Mouse (Mus musculus): ENCODE measurements around the gene Ttc7. TPM values are rescaled to one million over a fixed set of nuclear protein-coding genes. Genes with fewer than 3 reads are reported as not detected.

Gene Ttc7
- polyA plus RNA-seq, 1 experiment from 2014 or later = 5.1 TPM

DNA sequence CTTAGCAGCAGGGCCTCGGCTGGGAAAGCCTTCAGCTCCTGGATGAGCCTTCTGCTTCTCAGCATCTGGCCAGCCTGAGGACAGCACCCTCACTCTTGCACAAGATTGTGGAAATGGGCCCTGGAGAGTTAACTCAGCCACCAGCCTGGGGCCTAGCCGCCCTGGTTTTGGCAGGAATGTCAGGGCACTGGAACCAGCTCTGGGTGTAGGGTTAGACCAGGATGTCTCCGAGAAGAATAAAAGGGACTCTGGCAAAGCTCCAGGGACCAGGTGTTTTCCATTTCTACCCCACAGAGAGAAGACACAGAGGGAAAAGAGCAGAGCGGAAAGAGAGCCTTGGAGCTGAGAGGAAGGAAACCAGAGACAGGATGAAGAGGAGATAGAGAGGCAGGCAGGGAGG lies 84.5 kb downstream of the Ttc7 start:
- 48% methylated on average over 4 of the region's 4 CpGs for WGBS
- H3K4me2 ChIP-seq (replicated peaks) = no peak overlapping the region
- no peaks in the 10 kb centered on the region for H3K36me3 ChIP-seq
- ATAC-seq (ENCODE audit: low FRiP score, low read depth) = no peak
- H3K4me1 ChIP-seq = peaks cover 31% of the 10 kb centered on the region
- no peak overlapping the region for H3K9ac ChIP-seq
- H3K27me3 ChIP-seq (replicated peaks) = no peaks in the 10 kb centered on the region
- no peak overlapping the region for H3K27ac ChIP-seq
- no peak overlapping the region for H3K4me3 ChIP-seq
- H3K9me3 ChIP-seq = no peaks in the 10 kb centered on the region

DNA sequence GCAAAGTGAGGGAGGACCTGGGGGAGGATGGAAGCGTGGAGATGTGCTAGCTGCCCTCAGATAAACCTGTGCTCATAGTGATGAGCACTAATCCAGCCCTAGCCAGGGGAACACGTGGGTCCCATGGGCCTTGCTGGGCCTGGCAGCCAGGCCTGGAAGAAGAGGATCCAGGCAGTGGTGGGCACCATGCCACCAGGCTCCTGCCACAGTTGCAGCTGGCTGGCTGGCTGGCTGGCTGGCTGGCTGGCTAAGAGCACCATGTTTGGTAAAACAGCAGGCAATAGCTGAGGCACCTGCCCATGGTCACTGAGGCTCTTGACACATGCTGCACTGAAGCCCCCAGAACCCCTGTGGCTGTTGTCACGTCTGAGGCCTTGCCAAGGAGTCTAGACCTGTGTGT lies 85.0 kb downstream of the Ttc7 start:
- Histone ChIP-seq H3K27ac (no peak overlapping the region), H3K4me1 (peaks cover 33% of the 10 kb centered on the region), H3K9me3 (no peaks in the 10 kb centered on the region), H3K36me3 (no peaks in the 10 kb centered on the region), H3K9ac (no peak overlapping the region), H3K4me3 (no peak overlapping the region), H3K27me3 (replicated peaks) (no peaks in the 10 kb centered on the region), H3K4me2 (replicated peaks) (no peak overlapping the region)
- WGBS = 67% methylated on average over 3 of the region's 3 CpGs
- no peak for ATAC-seq (ENCODE audit: low FRiP score, low read depth)

DNA sequence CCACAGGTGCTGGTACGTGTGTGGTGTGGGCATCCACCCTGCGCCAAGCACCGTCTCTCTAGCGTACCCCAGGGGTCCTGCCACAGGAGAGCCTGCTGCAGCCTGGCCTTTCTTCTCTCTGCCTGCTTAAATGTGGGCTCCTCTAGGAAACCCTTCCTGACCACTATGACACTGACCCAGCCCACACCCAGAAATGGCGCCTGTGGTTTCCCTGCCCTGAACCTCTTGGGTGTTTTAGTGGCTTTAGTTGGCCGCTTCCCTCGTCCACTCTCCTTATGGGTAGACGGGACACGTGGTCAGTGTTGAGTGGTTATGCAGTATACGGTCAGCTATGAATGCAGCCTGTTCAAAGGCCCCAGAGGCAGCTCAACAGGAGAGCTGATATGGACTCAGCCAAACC lies 85.8 kb downstream of the Ttc7 start:
- H3K27ac ChIP-seq = no peak overlapping the region
- H3K4me2 ChIP-seq (replicated peaks) = no peak overlapping the region
- no peaks in the 10 kb centered on the region for H3K27me3 ChIP-seq (replicated peaks)
- peaks cover 33% of the 10 kb centered on the region for H3K4me1 ChIP-seq
- H3K9ac ChIP-seq = no peak overlapping the region
- WGBS = 77% methylated on average over 10 of the region's 10 CpGs
- H3K9me3 ChIP-seq = no peaks in the 10 kb centered on the region
- no peaks in the 10 kb centered on the region for H3K36me3 ChIP-seq
- no peak overlapping the region for H3K4me3 ChIP-seq
- no peak for ATAC-seq (ENCODE audit: low FRiP score, low read depth)

DNA sequence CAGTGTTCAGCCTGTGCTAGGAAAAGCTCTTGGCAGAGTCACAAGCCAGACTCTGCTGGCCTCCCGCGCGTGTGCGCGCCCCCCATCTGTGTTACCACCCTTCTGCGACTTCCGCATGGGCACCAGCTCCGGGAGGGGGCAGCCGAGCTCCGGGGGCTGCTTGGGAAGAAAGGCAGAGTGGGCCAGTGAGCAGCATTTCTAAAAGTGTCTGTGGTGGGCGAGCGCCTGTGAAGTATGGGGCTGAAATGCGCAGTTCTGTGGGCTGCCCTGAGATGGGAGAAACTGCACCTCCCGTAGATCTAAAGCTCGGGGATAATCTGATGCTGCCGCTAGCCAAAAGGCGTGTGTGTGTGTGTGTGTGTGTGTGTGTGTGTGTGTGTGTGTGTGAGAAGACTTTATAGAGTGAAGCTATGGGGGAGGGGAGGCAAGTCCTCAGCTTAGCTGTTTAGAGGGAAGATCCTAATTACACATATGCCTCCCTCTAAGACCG lies 86.6 kb downstream of the Ttc7 start:
- Histone ChIP-seq H3K4me3 (no peak overlapping the region), H3K36me3 (no peaks in the 10 kb centered on the region), H3K4me2 (replicated peaks) (no peak overlapping the region), H3K27me3 (replicated peaks) (no peaks in the 10 kb centered on the region), H3K4me1 (peaks cover 33% of the 10 kb centered on the region), H3K9ac (no peak overlapping the region), H3K27ac (no peak overlapping the region), H3K9me3 (no peaks in the 10 kb centered on the region)
- ATAC-seq (ENCODE audit: low FRiP score, low read depth) = no peak
- WGBS = 71% methylated on average over 18 of the region's 18 CpGs

DNA sequence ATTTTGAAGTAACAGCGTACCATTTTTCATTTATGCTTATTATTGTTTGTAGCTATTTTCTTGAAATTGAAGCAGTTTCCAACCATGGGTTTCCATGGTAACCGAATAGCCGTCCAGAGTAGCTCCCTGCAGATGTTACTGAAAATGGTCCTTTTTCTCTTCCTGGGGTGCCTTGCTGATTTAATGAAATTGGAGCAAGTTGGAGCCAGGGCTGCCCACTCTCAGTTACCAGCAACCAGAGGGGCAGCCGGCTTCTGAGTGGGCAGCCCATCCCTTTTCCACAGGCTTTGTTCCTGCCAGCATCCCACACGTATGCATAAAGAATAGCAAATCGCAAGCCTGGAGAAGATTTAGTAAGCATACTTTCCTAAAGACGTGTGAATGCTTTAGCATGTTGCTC lies 89.5 kb downstream of the Ttc7 start:
- H3K4me1 ChIP-seq = peaks cover 35% of the 10 kb centered on the region
- H3K4me2 ChIP-seq (replicated peaks) = no peak overlapping the region
- H3K27me3 ChIP-seq (replicated peaks) = no peaks in the 10 kb centered on the region
- H3K9ac ChIP-seq = no peak overlapping the region
- H3K27ac ChIP-seq = no peak overlapping the region
- H3K4me3 ChIP-seq = no peak overlapping the region
- no peak for ATAC-seq (ENCODE audit: low FRiP score, low read depth)
- no peaks in the 10 kb centered on the region for H3K9me3 ChIP-seq
- WGBS = 73% methylated on average over 7 of the region's 7 CpGs
- H3K36me3 ChIP-seq = no peaks in the 10 kb centered on the region

DNA sequence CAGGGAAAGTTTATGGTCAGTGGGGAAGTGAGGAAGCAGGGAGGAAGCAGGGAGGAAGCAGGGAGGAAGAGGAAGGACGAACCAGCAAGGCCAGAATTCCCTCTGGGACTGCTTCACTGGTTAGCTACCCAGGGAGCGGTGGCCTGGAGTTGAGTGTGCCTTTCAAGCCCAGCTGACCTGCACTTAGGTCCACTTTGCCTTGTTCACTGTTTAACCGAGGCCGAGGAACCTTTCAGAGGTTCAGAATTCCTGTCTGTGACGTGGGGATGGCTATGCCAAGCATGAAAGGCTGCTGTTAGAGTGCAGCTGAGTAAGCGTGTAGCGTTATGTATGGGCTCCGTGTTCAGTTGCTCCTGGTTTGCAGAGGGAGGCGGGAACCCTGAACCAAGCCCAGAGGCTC lies 90.6 kb downstream of the Ttc7 start:
- Histone ChIP-seq H3K9ac (no peak overlapping the region), H3K27ac (no peak overlapping the region), H3K4me3 (no peak overlapping the region), H3K4me1 (peaks cover 37% of the 10 kb centered on the region), H3K36me3 (no peaks in the 10 kb centered on the region), H3K4me2 (replicated peaks) (no peak overlapping the region), H3K9me3 (no peaks in the 10 kb centered on the region), H3K27me3 (replicated peaks) (no peaks in the 10 kb centered on the region)
- no peak for ATAC-seq (ENCODE audit: low FRiP score, low read depth)
- 91% methylated on average over 9 of the region's 9 CpGs for WGBS

DNA sequence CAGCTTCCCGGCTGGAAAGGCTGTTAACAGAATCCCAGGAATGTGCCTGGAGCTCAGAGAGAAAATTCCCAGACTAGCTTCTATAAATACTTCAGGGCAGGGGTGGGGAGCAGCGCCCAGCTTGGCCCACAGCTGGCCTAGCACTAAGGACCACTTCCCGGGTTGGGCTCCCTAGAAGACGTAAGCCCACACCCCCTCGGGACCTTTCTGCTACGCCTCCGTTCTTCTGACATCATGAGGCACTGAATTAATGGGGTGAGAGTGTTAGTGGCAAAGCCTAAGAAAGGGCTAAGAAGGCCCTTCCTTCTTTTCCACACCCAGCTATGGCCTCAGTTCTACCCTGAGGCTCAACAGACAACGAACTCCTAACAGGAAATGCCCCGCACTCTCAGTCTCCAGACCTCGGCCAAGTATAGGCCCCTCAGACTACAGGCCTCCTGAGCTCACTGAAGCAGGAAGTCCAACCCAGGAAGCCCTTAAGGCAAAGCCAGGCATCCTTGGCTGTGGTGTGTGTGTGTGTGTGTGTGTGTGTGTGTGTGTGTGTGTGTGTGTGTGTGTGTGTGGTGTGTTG lies 93.3 kb downstream of the Ttc7 start:
- no peaks in the 10 kb centered on the region for H3K9me3 ChIP-seq
- no peak overlapping the region for H3K27ac ChIP-seq
- H3K27me3 ChIP-seq (replicated peaks) = no peaks in the 10 kb centered on the region
- H3K4me3 ChIP-seq = no peak overlapping the region
- no peak overlapping the region for H3K9ac ChIP-seq
- no peaks in the 10 kb centered on the region for H3K36me3 ChIP-seq
- 50% methylated on average over 10 of the region's 10 CpGs for WGBS
- ATAC-seq (ENCODE audit: low FRiP score, low read depth) = no peak
- H3K4me1 ChIP-seq = peaks cover 50% of the 10 kb centered on the region
- H3K4me2 ChIP-seq (replicated peaks) = no peak overlapping the region

DNA sequence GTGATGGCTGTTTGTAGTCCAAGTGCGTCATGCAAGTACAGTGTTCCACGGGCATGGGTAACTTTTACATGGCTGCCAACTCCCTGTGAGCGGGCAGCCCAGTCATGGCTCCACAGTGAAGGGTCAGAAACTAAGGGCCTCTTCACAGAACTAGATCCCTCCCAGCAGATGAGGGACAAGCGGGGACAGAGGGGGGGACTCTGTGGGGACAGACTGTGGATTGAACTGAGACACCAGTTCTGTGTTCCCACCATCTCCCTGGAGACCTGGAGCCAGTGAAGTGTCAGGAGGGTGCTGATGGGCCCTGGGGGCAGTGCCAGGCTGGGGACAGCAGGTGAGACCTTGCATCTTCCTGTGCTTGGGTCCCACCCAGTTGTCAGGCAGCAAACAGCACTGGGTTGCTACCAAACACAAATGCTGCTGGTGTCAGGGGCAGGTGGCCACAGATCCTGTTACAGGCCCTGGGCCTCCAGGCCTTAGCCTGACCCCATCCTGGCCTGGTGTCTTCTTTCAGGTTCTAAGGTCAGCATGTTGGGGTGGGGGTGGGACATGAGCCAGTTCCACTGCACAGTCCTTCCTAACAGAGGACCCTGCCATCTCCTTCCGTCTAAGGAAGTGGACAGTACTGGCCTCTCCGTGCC lies 94.3 kb downstream of the Ttc7 start:
- H3K9me3 ChIP-seq = no peaks in the 10 kb centered on the region
- no peak overlapping the region for H3K4me2 ChIP-seq (replicated peaks)
- no peaks in the 10 kb centered on the region for H3K36me3 ChIP-seq
- H3K4me1 ChIP-seq = peaks cover 50% of the 10 kb centered on the region
- H3K27me3 ChIP-seq (replicated peaks) = no peaks in the 10 kb centered on the region
- WGBS = 84% methylated on average over 6 of the region's 6 CpGs
- no peak overlapping the region for H3K27ac ChIP-seq
- no peak overlapping the region for H3K4me3 ChIP-seq
- H3K9ac ChIP-seq = no peak overlapping the region
- no peak for ATAC-seq (ENCODE audit: low FRiP score, low read depth)

DNA sequence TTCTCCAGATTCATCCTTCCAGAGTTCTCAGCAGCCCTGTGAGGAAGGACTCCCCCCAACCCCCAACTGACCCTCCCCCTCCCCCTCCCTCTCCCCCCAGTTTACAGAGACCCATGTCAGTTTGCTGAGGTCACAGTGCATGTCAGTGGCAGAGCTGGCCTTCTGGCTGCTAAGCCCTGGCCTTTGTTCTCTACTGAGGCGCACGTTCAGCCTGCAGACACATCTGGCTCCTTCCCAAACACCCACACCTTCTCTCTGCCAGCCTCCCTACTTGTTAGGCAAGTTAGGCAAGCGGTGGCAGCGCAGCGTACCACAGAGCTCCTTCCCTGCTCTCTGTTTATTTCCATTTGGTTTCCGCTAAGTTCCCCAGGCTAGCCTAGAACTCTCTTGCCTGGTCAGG lies 94.8 kb downstream of the Ttc7 start:
- Histone ChIP-seq H3K9me3 (no peaks in the 10 kb centered on the region), H3K9ac (no peak overlapping the region), H3K36me3 (no peaks in the 10 kb centered on the region), H3K27ac (no peak overlapping the region), H3K4me1 (peaks cover 48% of the 10 kb centered on the region), H3K4me2 (replicated peaks) (0 out of 2 replicates have a peak overlapping the region, but pooled peaks have one; percentile 21), H3K27me3 (replicated peaks) (no peaks in the 10 kb centered on the region), H3K4me3 (no peak overlapping the region)
- ATAC-seq (ENCODE audit: low FRiP score, low read depth) = no peak
- WGBS = 69% methylated on average over 6 of the region's 6 CpGs

DNA sequence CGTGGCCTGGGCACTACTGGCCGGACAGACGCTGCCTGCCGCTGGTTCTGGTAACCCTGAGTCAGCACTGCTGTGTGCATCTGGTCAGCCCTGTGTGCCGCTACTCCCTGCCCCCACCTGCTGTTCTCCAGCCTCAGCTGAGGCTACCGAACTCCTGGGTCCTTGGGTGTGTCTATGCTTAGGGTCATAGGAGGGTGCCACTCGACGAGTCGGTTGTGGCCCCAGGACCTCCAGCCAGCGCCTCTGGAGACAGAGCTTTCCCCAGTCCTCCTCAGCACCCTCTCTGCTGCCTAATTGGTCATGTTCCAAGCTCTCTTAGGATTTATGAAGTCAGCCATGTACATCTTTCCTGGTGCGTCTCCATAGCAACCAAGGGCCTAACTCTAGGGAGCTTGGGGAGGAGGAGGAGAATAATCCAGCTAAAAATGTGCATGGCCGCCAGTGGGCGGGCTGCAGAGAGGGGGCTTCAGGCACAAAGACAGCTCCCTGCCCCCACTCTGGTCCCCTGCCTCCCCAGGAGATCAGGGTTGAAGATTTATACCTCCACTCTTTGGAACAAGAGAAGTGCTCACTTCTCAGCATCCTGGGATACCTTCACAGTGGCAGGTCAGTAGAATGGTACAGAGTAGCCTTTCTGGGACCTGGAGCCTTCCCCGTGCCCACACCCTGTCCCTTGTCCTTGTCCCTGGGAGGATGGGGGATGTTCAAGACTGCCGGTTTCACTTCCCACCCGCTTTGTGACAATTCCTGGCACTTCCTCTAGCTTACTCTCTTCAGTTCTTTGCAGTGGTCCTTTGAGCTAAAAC lies 95.9 kb downstream of the Ttc7 start:
- H3K9ac ChIP-seq = no peak overlapping the region
- H3K27me3 ChIP-seq (replicated peaks) = no peaks in the 10 kb centered on the region
- H3K27ac ChIP-seq = 0 out of 2 replicates have a peak overlapping the region, but pooled peaks have one; percentile 43
- no peaks in the 10 kb centered on the region for H3K36me3 ChIP-seq
- no peaks in the 10 kb centered on the region for H3K9me3 ChIP-seq
- peak overlapping the region; percentile 21 for H3K4me2 ChIP-seq (replicated peaks)
- 37% methylated on average over 16 of the region's 16 CpGs for WGBS
- H3K4me3 ChIP-seq = no peak overlapping the region
- ATAC-seq (ENCODE audit: low FRiP score, low read depth) = peak; percentile 54
- H3K4me1 ChIP-seq = peaks cover 48% of the 10 kb centered on the region

DNA sequence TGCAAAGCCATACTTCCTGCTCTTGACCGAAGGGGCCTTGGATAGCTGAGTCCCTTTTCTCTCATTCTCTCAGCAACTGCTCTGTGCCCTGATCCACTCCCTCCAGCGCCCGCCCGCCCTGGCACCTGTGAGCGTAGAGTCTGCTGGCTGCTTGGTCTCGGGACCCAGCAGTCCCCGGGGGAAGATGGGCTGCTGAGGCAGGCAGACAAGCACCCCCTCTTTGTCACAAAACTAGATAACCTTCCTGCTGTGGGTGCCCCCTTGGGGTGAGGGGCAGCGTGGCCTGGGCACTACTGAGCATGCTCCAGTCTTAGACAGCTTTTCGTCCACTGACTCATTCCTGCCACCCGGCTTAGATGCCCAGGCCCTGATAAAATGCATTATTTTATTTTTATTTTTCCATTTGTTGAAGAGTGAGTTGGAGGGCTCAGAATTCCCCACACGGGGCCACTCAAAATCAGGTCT lies 96.5 kb downstream of the Ttc7 start:
- Histone ChIP-seq H3K4me1 (peaks cover 48% of the 10 kb centered on the region), H3K4me3 (no peak overlapping the region), H3K27me3 (replicated peaks) (no peaks in the 10 kb centered on the region), H3K27ac (0 out of 2 replicates have a peak overlapping the region, but pooled peaks have one; percentile 39), H3K9ac (peak overlapping the region; percentile 29; the same call in 1 of the 2 replicates), H3K9me3 (no peaks in the 10 kb centered on the region), H3K36me3 (no peaks in the 10 kb centered on the region), H3K4me2 (replicated peaks) (no peak overlapping the region)
- peak; percentile 15; the same call in 1 of the 2 replicates for ATAC-seq (ENCODE audit: low FRiP score, low read depth)
- 77% methylated on average over 11 of the region's 11 CpGs for WGBS

DNA sequence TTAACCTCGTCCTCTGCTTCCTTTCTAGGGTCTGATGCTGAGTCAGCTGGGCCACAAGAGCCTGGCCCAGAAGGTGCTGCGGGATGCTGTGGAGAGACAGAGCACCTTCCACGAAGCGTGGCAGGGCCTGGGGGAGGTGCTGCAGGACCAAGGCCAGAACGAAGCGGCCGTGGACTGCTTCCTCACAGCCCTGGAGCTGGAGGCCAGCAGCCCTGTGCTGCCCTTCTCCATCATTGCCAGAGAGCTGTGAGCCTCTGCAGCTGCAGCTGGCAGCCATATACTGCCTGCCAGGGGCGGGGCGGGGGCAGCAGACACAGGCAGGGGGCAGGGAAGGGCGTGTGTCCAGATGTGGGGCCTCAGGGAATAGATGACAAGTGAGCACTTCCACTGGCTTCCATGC lies 97.1 kb downstream of the Ttc7 start:
- Histone ChIP-seq H3K27ac (0 out of 2 replicates have a peak overlapping the region, but pooled peaks have one; percentile 4), H3K9me3 (no peaks in the 10 kb centered on the region), H3K4me1 (peaks cover 48% of the 10 kb centered on the region), H3K4me3 (no peak overlapping the region), H3K36me3 (no peaks in the 10 kb centered on the region), H3K27me3 (replicated peaks) (no peaks in the 10 kb centered on the region), H3K9ac (peak overlapping the region; percentile 29; the same call in 1 of the 2 replicates), H3K4me2 (replicated peaks) (no peak overlapping the region)
- ATAC-seq (ENCODE audit: low FRiP score, low read depth) = no peak
- WGBS = 44% methylated on average over 10 of the region's 10 CpGs
